Mouse (Mus musculus) C2C12 (cell line): ENCODE measurements at regions not wholly inside any gene's neighbourhood (a gene's known extent, or its start where the extent isn't known, plus 50 kb on each side); places are given as distances from the start of the nearest gene placed in this dataset.

ENCODE experiments used
- CTCF ChIP-seq: IDR thresholded peaks from one replicate; pipeline ENCODE4 v1.5.1; 2011; ENCODE audit not compliant: control insufficient read depth, insufficient read depth, insufficient read length
- USF1 ChIP-seq: IDR thresholded peaks from one replicate; pipeline ENCODE4 v1.6.1; 2011; ENCODE audit warnings: low read depth, mild to moderate bottlenecking, control low read depth, moderate library complexity

- TF ChIP-seq USF1: no peak
- TF ChIP-seq CTCF: no peak
Measured at GRCm38 (mm10) chr12:10112874-10113453, 256.8 kb upstream of the Nt5c1b start.
